Mouse (Mus musculus) lung, embryonic 14.5 days (tissue): ENCODE measurements around the gene Actrt2. TPM values are rescaled to one million over a fixed set of nuclear protein-coding genes. Genes with fewer than 3 reads are reported as not detected.

Experiments used
- ATAC-seq: fragments of 200-750 bp; cut with Nextera tagmentation; 2 replicates; pipeline ENCODE4 v1.8.0; 2017; ENCODE audit warnings: mild to moderate bottlenecking, moderate TSS enrichment, moderate library complexity; ENCODE audit not compliant: insufficient read depth
- DNase-seq: peaks from one replicate; pipeline ENCODE4 v3.0.0-alpha.2; 2015
- H3K27ac ChIP-seq: fragments of 300-500 bp; sonication (generic); 2 replicates; pipeline ENCODE4 v1.5.1; 2014; ENCODE audit warnings: low read depth, mild to moderate bottlenecking, moderate library complexity
- H3K27me3 ChIP-seq: fragments of 300-500 bp; sonication (generic); 2 replicates; pipeline ENCODE4 v1.6.1; 2014; ENCODE audit warnings: low read length, control low read depth; ENCODE audit not compliant: insufficient read depth
- H3K36me3 ChIP-seq: fragments of 300-500 bp; sonication (generic); 2 replicates; pipeline ENCODE4 v1.6.1; 2014; ENCODE audit warnings: control low read depth; ENCODE audit not compliant: insufficient read depth
- H3K4me1 ChIP-seq: fragments of 300-500 bp; sonication (generic); 2 replicates; pipeline ENCODE4 v1.6.1; 2014; ENCODE audit warnings: antibody characterized with exemption, control low read depth; ENCODE audit not compliant: insufficient read depth
- H3K4me2 ChIP-seq: fragments of 300-500 bp; sonication (generic); 2 replicates; pipeline ENCODE4 v1.6.1; 2014; ENCODE audit warnings: mild to moderate bottlenecking
- H3K4me3 ChIP-seq: fragments of 300-500 bp; sonication (generic); 2 replicates; pipeline ENCODE4 v1.5.1; 2014; ENCODE audit warnings: low read depth, low read length
- H3K9ac ChIP-seq: fragments of 300-500 bp; sonication (generic); 2 replicates; pipeline ENCODE4 v1.6.1; 2014
- H3K9me3 ChIP-seq: fragments of 300-500 bp; sonication (generic); 2 replicates; pipeline ENCODE4 v1.6.1; 2016; ENCODE audit warnings: low read depth, low read length, control low read depth
- CTCF ChIP-seq: IDR thresholded peaks from 2 replicates; pipeline ENCODE4 v1.5.1; 2016; ENCODE audit warnings: antibody characterized with exemption, low read depth
- WGBS: fragments of 180-500 bp; shearing (Covaris S2); extraction: QIAGEN DNeasy Blood & Tissue Kit; methylation state at CpG from one replicate; pipeline ENCODE4 v1.1.7; 2014; 5-methylcytosine and 5-hydroxymethylcytosine counted together
- polyA plus RNA-seq: library from polyadenylated mRNA; unstranded; fragments of >200 nt; fragmentation: Nextera tagmentation; extraction: Ambion mirVana; gene quantifications from 2 replicates; pipeline ENCODE4 v1.2.1, GENCODE M21; 2014

Gene Actrt2
- polyA plus RNA-seq, 1 experiment from 2014 or later, result not detected

GRCm38 (mm10) chr4:154671232-154671912, 3.7 kb upstream of the Actrt2 start:
- DNase-seq, result no peak
- no peaks in the 10 kb centered on the region for H3K36me3 ChIP-seq
- no peak overlapping the region for H3K4me2 ChIP-seq
- no peak overlapping the region for H3K27ac ChIP-seq
- H3K9ac ChIP-seq, result no peak overlapping the region
- H3K27me3 ChIP-seq, result no peaks in the 10 kb centered on the region
- no peak overlapping the region for H3K4me3 ChIP-seq
- TF ChIP-seq CTCF, result no peak
- WGBS, result 61% methylated on average over 8 of the region's 8 CpGs
- H3K9me3 ChIP-seq, result no peaks in the 10 kb centered on the region
- no peaks in the 10 kb centered on the region for H3K4me1 ChIP-seq
- ATAC-seq, result no peak

- no peak for TF ChIP-seq CTCF
- no peak overlapping the region for H3K4me3 ChIP-seq
- ATAC-seq, result no peak
- H3K27ac ChIP-seq, result no peak overlapping the region
- H3K4me2 ChIP-seq, result no peak overlapping the region
- 0 out of 2 replicates have a peak, but pooled peaks cover 4% of the 10 kb centered on the region for H3K4me1 ChIP-seq
- no peaks in the 10 kb centered on the region for H3K9me3 ChIP-seq
- H3K9ac ChIP-seq, result no peak overlapping the region
- no peak for DNase-seq
- WGBS, result 60% methylated on average over 12 of the region's 12 CpGs
- no peaks in the 10 kb centered on the region for H3K36me3 ChIP-seq
- H3K27me3 ChIP-seq, result no peaks in the 10 kb centered on the region
Measured at GRCm38 (mm10) chr4:154662681-154663215, 4.9 kb downstream of the Actrt2 start.

- Histone ChIP-seq H3K4me1 (0 out of 2 replicates have a peak, but pooled peaks cover 4% of the 10 kb centered on the region), H3K9ac (no peak overlapping the region), H3K4me2 (no peak overlapping the region), H3K4me3 (no peak overlapping the region), H3K9me3 (no peaks in the 10 kb centered on the region), H3K27ac (no peak overlapping the region), H3K36me3 (no peaks in the 10 kb centered on the region), H3K27me3 (no peaks in the 10 kb centered on the region)
- DNase-seq (no peak), ATAC-seq (no peak)
- WGBS, result 37% methylated on average over 6 of the region's 6 CpGs
- no peak for TF ChIP-seq CTCF
Measured at GRCm38 (mm10) chr4:154661256-154661655, 6.4 kb downstream of the Actrt2 start.

- no peak overlapping the region for H3K4me2 ChIP-seq
- no peaks in the 10 kb centered on the region for H3K9me3 ChIP-seq
- no peak overlapping the region for H3K9ac ChIP-seq
- no peak overlapping the region for H3K27ac ChIP-seq
- H3K4me1 ChIP-seq, result 0 out of 2 replicates have a peak, but pooled peaks cover 4% of the 10 kb centered on the region
- ATAC-seq, result no peak
- DNase-seq, result no peak
- no peak for TF ChIP-seq CTCF
- H3K27me3 ChIP-seq, result no peaks in the 10 kb centered on the region
- H3K4me3 ChIP-seq, result no peak overlapping the region
- no peaks in the 10 kb centered on the region for H3K36me3 ChIP-seq
Measured at GRCm38 (mm10) chr4:154660025-154660424, 7.6 kb downstream of the Actrt2 start.

- H3K27ac ChIP-seq, result no peak overlapping the region
- no peak for TF ChIP-seq CTCF
- no peaks in the 10 kb centered on the region for H3K36me3 ChIP-seq
- H3K9ac ChIP-seq, result no peak overlapping the region
- ATAC-seq, result no peak
- H3K4me2 ChIP-seq, result no peak overlapping the region
- WGBS, result 63% methylated on average over 15 of the region's 15 CpGs
- peak; percentile 75 for DNase-seq
- H3K4me1 ChIP-seq, result 0 out of 2 replicates have a peak, but pooled peaks cover 4% of the 10 kb centered on the region
- H3K27me3 ChIP-seq, result no peaks in the 10 kb centered on the region
- no peaks in the 10 kb centered on the region for H3K9me3 ChIP-seq
- H3K4me3 ChIP-seq, result no peak overlapping the region
Measured at GRCm38 (mm10) chr4:154655134-154655910, 12.3 kb downstream of the Actrt2 start.

DNA sequence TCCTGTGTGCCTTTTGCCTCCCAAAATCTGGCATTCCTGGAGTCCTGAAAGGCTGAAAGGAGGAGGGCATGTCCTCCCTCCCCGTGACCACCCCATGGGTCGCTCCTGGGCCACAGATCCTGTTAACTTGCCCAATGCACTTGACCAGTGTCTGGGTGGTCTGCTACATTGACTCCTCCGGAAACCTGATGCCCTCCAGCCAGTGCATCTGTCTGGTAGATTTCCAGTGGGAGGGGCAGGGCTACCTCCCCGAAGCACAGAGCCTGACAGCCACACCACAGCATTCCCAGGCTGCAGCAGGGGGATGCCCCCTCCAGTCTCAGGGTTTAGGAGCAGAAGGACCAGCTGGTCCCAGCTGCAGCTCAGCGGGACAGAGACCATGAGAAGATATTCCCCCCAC, 15.2 kb downstream of the Actrt2 start:
- Histone ChIP-seq H3K4me2 (no peak overlapping the region), H3K4me3 (no peak overlapping the region), H3K9me3 (no peaks in the 10 kb centered on the region), H3K27me3 (no peaks in the 10 kb centered on the region), H3K9ac (no peak overlapping the region), H3K4me1 (no peaks in the 10 kb centered on the region), H3K36me3 (no peaks in the 10 kb centered on the region), H3K27ac (no peak overlapping the region)
- ATAC-seq, result peak; percentile 50; the same call in 1 of the 2 replicates
- no peak for DNase-seq
- WGBS, result 3% methylated on average over 5 of the region's 5 CpGs
- no peak for TF ChIP-seq CTCF
